Mouse (Mus musculus) layer of hippocampus, adult 8-10 months (tissue): ENCODE results near the gene Tjap1. TPM values are rescaled to one million over a fixed set of nuclear protein-coding genes. Genes with fewer than 3 reads are reported as not detected.

Experiments used
- DNase-seq, 2 experiments: peaks; one replicate each; pipeline ENCODE4 v3.0.0; 2022; ENCODE audit warnings: low spot score in 2 of 2
- total RNA-seq, 4 experiments: library from RNA; stranded (reverse); gene quantifications; 2 replicates each; pipeline ENCODE4 v1.2.4; 2022

Tjap1 gene
- total RNA-seq: 10 to 100 TPM; 38.3 to 60.4 (median 48.0) TPM

GRCm38 (mm10) chr17:46282483-46283123 lies at the start of gene Tjap1:
TSS of gene Tjap1 (minus strand) at chr17:46283026.
- DNase-seq: peak; percentile 63 to 68

DNA sequence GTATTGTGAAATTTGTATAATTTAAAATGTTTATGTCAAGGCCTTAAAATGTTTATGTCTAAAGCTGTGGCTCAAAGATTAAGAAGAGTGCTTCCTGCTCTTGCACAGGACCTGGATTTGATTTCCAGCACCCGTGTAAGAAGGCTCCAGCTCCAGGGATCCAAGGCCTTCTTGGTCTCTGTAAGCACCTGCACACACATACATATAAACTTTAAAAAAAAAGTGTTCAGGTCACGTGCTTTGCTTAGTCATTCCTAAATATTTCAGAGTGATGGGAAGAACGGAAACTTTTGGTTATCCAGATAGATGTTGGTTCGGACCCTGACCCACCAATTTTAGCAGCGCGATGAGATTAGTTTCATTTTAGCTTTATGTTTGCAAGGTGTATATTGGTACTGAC lies 45.9 kb upstream of the Tjap1 start:
- DNase-seq: no peak

GRCm38 (mm10) chr17:46327906-46328534 lies 45.2 kb upstream of the Tjap1 start, which contains the start of gene Abcc10:
TSS of gene Abcc10 (minus strand) at chr17:46328352.
- DNase-seq: peak; percentile 91 to 93

DNA sequence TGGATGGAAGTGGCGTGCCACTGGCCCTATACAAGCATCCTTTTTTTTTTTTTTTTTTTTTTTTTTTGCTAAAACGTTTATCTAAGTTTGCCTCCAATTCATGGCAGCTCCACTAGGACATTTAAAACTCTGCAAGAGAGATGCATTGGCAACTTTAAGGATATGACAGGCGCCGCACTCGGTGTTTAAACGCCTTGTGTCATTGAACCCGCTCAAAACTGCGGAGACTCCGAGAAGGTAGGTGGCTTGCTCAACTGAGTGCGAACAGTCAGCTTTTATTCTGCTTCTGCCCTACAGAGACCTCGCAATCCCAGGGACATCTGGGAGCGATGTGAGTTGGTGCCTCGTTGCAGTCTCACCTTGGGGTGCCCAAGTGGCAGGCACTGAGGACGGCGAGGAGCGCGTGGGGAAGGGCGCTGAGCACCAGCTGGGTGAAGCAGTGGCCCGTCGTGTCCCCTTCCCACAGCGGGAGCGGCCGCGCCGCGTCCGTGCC lies 44.6 kb upstream of the Tjap1 start:
- DNase-seq: no peak

GRCm38 (mm10) chr17:46322046-46322823 lies 39.4 kb upstream of the Tjap1 start:
- no peak for DNase-seq

DNA sequence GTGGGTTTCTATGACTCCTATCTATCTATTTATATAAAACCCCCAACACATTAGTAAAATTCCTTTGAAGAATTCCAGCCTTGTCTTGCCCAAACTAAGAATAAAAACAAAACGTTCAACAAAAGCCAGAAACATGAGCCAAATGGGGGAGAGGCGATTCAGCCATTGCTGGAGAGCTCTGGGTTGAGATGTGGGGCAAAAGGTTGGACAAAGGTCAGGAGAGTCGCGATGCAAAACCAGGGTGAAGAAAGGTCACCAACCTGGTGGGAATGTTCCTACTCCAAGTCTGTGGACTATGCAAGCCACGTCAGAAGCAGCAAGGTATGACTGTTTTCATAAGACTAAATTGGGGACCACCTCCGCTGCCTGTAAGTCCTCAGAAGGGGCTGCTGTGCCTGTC lies 37.7 kb upstream of the Tjap1 start:
- DNase-seq: no peak

GRCm38 (mm10) chr17:46315813-46316212 lies 33.0 kb upstream of the Tjap1 start:
- DNase-seq: no peak

- DNase-seq: no peak
These were observed 30.4 kb upstream of the Tjap1 start for GRCm38 (mm10) chr17:46313135-46313715.

GRCm38 (mm10) chr17:46310515-46310914 lies 27.7 kb upstream of the Tjap1 start:
- no peak for DNase-seq

- no peak for DNase-seq
These were observed 27.0 kb upstream of the Tjap1 start for GRCm38 (mm10) chr17:46309835-46310234.

DNA sequence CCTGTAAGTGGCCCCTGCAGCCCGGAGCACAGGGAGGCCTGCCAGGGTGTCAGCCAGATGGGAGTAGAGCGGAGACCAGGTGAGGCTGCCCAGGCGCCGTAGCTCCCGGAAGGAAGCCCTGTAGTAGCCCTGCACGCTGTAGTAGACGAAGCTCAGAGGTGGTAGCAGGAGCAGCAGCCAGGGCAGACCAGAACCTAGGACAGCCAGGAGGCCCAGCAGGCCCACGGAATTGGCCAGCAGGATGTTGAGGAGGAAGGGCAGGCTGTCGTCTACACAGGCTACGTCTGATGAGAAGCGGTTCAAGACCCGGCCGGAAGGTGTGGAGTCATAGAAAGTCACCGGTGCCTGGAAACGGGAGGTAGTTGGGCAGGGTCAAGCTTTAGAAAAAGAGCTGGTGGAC lies 24.1 kb upstream of the Tjap1 start:
- no peak for DNase-seq

GRCm38 (mm10) chr17:46304184-46304583 lies 21.4 kb upstream of the Tjap1 start:
- DNase-seq: no peak

DNA sequence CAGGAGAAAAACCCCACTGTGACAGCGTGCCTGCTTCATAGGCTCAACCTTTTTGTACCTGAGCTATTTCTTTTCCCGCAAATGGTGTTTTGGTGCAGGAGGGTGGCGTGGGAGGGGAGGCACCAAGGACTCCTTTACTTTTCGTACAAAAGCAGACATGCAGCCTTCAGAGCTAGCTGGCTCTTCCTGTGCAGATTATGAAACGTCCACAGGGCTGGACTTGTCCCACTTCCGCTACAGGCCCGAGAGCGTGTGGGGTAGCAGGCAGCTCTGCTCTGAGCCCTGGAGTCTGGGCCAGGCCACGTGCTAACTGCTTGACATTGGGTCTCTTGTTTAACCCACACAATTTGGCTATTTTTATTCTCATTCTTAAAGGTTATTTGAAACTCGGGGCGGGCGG lies 19.1 kb upstream of the Tjap1 start:
- no peak for DNase-seq

GRCm38 (mm10) chr17:46298220-46298913 lies 15.5 kb upstream of the Tjap1 start:
- peak; percentile 73 to 84 for DNase-seq

GRCm38 (mm10) chr17:46297364-46298219 lies 14.8 kb upstream of the Tjap1 start, which contains the start of gene Dlk2:
TSS of gene Dlk2 (plus strand) at chr17:46297421.
- DNase-seq: peak in 1 of 2 experiments; percentile 55

DNA sequence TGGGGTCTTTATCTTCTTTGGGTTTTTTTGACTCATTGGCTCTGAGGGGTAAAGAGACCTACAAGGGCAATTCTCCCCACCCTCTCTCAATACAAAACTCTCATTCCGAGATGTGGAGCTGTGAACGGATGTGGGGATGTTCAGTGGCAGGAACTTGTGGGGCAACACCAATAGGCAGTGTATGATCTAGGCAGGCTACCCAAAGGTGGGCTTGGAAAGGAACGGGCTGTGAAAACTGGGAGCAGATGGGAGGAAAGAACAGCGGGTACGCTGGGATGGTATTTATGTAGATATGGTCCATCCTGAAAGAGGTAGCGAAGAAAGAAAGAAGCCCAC lies 14.2 kb upstream of the Tjap1 start:
- no peak for DNase-seq

DNA sequence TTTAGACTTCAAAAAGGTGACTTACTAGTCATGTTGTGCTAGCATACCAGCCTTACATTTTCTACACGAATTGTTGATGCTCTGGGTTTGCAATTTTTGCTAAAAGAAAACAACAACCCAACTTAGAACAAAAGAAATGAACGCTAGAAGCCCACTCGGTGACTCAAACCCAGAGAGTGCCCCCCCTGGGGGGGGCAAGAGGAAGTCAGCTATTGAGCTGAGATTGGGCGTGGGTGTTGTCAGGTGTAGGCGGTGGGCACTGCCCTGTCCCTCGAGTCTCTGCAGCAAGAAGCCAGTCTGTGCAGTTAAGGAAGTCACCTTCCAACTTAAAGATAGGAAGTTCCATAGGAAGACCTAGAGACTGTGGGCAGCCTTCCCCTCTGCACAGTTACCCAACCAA lies 13.8 kb upstream of the Tjap1 start:
- DNase-seq: no peak

GRCm38 (mm10) chr17:46287678-46288095 lies 4.9 kb upstream of the Tjap1 start:
- DNase-seq: no peak

DNA sequence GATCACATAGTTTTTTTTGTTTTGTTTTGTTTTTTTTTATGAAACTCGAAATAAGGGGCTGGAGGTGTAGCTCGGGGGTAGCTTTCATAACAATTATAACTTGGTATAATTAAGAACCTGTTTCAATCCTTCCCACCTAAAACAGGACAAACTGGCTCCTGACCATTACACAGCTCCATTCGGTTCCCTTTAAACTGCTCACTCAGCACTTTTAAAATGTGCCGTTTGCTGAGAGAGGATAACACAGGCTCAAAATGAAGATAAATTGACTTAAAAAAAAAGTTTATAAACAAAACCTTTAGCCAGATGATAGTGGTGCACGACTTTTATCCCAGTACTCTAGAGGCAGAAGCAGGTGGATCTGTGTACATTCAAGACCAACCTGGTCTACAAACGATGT lies 2.6 kb upstream of the Tjap1 start:
- no peak for DNase-seq

DNA sequence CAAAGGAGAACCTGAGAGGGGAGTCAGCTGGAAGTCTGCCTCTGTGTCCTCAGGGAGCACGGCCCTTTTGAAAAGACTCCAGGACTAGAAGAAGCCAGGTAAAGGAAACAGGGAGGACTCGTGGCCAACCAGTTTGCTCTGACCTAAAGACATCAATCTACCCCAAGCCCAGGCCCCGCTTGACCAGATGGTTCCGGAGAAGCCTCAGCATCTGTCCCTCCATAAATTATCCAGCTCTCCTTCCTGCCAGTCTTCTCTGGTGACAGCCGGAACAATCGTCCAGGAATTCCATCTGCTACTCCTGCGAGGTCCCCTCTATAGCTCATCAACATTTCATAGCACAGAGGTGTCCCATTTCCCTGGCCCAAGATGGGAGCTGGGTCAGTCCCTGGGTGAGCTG lies 1.8 kb upstream of the Tjap1 start:
- no peak for DNase-seq
